Mouse (Mus musculus): ENCODE data around the gene Gm20662. TPM values are rescaled to one million over a fixed set of nuclear protein-coding genes. Genes with fewer than 3 reads are reported as not detected.

The Gm20662 gene
- polyA plus RNA-seq (2015; fragmentation: Nextera tagmentation; extraction: Ambion mirVana) = 0.25 and 0.27 TPM in 2 replicates

DNA sequence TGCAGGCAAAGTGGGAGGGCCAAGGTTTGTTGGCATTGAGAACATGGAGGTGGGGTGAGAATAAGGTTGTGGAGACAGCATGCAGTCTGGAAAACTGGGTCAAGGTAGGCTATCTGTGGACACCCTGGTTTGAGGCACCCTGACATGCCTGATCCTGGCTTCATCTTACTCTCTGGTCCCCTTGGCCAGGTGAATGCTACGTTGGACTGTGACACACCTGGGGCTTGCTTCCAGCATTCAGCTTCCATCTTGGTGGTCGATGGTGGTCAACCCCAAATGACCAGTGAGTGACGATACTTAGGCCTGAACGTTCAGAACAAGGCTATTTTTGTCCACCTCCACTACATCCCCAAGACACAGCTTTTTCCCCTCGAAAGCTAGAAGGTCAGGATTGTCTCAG is at the start of gene Gm20662:
Gene Gm20662 (plus strand): TSS at position 301 of the 400 bp plus-strand sequence.
- Histone ChIP-seq H3K4me1 (replicated peaks; ENCODE audit: insufficient read depth, low read length) (no peaks in the 10 kb centered on the region), H3K36me3 (ENCODE audit: insufficient read depth, low read length) (no peaks in the 10 kb centered on the region), H3K27ac (no peak within 1 kb of the TSS), H3K4me2 (ENCODE audit: low read length) (no peak within 1 kb of the TSS), H3K27me3 (ENCODE audit: insufficient read depth, low read length) (no peaks in the 10 kb centered on the region), H3K4me3 (replicated peaks; ENCODE audit: low read depth, low read length) (no peak within 1 kb of the TSS), H3K9me3 (replicated peaks; ENCODE audit: low read length) (no peaks in the 10 kb centered on the region), H3K9ac (ENCODE audit: low read depth, low read length) (no peak within 1 kb of the TSS)
- ATAC-seq (replicated peaks; ENCODE audit: low FRiP score, low read depth) (no peak), DNase-seq (ENCODE audit: low spot score) (no peak)
- 91% methylated on average over 5 of the region's 5 CpGs for WGBS
- TF ChIP-seq CTCF (IDR thresholded peaks at IDR 0.05; ENCODE audit: low read depth) = no peak

DNA sequence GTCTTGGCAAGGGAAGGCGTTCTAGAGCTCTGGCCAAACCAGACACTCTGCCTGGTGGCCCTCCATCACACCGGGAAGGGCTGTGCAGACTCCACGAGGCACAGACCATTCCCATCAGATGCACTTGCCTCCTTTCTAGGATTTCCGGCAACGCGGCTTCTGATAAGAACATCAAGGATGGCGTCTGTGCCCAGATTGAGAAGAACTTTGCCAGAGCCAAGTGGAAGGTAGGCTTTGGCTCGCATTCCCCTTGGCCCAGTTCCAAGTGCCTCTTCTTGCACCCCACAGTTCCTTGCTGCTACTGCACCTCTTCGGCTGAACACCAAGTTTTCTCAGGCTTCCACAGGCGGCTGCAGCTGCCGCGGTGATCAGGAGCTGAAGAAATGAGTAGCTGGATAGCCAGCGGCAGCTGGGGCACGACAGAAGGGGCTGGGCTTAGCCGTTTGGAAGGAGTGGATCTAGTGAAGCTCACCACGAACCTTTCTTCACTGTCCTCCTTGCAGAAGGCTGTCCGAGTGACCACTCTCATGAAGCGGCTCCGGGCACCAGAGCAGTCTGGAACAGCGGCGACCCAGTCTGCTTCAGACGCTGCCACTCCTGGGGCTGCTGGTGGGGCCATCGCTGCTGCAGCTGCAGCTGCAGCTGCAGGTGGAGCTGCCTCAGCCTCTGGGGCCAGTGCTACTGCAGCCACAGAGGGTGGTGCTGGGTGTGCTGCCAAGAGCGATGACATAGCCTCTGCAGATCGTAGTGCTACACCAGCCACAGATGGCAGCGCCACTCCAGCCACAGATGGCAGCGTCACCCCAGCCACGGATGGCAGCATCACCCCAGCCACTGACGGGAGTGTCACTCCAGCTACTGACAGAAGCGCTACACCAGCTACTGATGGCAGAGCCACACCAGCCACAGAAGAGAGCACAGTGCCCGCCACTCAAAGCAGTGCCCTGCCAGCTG is 48.6 kb upstream of the Gm20662 start:
- TF ChIP-seq CTCF (IDR thresholded peaks at IDR 0.05; ENCODE audit: low read depth) = no peak
- no peak overlapping the region for H3K4me2 ChIP-seq (ENCODE audit: low read length)
- no peaks in the 10 kb centered on the region for H3K9me3 ChIP-seq (replicated peaks; ENCODE audit: low read length)
- H3K27me3 ChIP-seq (ENCODE audit: insufficient read depth, low read length) = no peaks in the 10 kb centered on the region
- H3K4me1 ChIP-seq (replicated peaks; ENCODE audit: insufficient read depth, low read length) = no peaks in the 10 kb centered on the region
- no peak overlapping the region for H3K27ac ChIP-seq
- no peak overlapping the region for H3K4me3 ChIP-seq (replicated peaks; ENCODE audit: low read depth, low read length)
- H3K36me3 ChIP-seq (ENCODE audit: insufficient read depth, low read length) = no peaks in the 10 kb centered on the region
- ATAC-seq (replicated peaks; ENCODE audit: low FRiP score, low read depth) (no peak), DNase-seq (ENCODE audit: low spot score) (no peak)
- WGBS = 87% methylated on average over 31 of the region's 31 CpGs
- no peak overlapping the region for H3K9ac ChIP-seq (ENCODE audit: low read depth, low read length)

DNA sequence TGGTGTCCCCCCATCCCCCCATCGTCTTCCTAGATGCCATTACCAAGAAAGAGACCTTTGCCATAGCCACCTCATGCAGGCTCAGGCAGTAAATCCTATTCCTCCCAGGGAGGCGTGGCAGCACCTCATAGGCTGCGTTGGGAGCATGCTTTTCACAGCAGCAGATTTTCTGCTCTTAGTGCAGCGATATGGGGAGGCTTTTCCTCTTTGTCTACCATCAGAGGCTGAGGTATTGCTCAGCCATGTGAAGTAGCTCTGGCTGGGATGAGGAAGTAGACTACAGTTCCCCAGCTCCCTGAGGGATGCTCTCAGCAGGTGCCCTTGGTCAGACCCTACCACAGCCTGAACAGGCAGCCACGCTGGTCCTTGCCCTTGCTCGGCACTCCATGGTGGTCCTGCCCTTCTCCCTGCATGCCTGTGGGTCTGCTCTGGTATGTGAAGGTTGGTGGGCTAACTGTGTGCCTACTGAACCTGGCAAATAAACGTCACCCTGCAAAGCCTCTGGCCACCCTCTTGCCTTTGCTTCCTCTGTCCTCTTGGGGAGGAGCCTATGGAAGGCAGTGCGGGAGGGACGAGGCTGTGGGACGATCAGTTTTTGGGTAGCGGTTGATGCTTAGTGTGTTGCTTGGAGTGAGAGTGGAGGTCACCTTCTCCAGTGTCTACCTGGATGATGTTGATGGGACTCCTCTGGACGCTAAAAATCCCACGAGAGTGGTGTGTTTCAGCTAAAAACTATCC is 46.8 kb upstream of the Gm20662 start:
- no peak overlapping the region for H3K27ac ChIP-seq
- WGBS = 83% methylated on average over 13 of the region's 13 CpGs
- H3K4me3 ChIP-seq (replicated peaks; ENCODE audit: low read depth, low read length) = no peak overlapping the region
- H3K36me3 ChIP-seq (ENCODE audit: insufficient read depth, low read length) = no peaks in the 10 kb centered on the region
- DNase-seq (ENCODE audit: low spot score) (no peak), ATAC-seq (replicated peaks; ENCODE audit: low FRiP score, low read depth) (no peak)
- TF ChIP-seq CTCF (IDR thresholded peaks at IDR 0.05; ENCODE audit: low read depth) = no peak
- H3K4me2 ChIP-seq (ENCODE audit: low read length) = no peak overlapping the region
- no peaks in the 10 kb centered on the region for H3K4me1 ChIP-seq (replicated peaks; ENCODE audit: insufficient read depth, low read length)
- no peaks in the 10 kb centered on the region for H3K9me3 ChIP-seq (replicated peaks; ENCODE audit: low read length)
- H3K27me3 ChIP-seq (ENCODE audit: insufficient read depth, low read length) = no peaks in the 10 kb centered on the region
- no peak overlapping the region for H3K9ac ChIP-seq (ENCODE audit: low read depth, low read length)

DNA sequence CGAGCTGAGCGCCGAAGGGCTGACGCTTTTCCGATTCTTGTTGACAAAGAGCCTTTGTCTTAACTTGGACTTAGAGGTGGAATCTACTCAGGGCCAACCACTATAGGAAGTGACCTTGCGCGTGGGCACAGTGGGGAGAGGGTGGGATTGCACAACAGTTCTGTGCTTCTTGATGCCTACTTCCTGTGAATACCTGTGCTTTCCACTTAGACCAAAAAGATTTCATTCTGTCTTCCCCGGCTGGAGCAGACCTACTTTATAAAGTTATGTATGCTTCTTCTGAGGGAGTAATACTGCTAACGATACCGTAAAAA is 46.3 kb upstream of the Gm20662 start, which contains the start of gene Traip:
Gene Traip (plus strand): TSS at position 215 of the 314 bp plus-strand sequence.
- H3K9ac ChIP-seq (ENCODE audit: low read depth, low read length) = peak within 1 kb of the TSS; percentile 55
- DNase-seq (ENCODE audit: low spot score) = no peak
- H3K27ac ChIP-seq = 0 out of 2 replicates have a peak within 1 kb of the TSS, but pooled peaks have one; percentile 38
- no peak for TF ChIP-seq CTCF (IDR thresholded peaks at IDR 0.05; ENCODE audit: low read depth)
- no peaks in the 10 kb centered on the region for H3K27me3 ChIP-seq (ENCODE audit: insufficient read depth, low read length)
- no peaks in the 10 kb centered on the region for H3K4me1 ChIP-seq (replicated peaks; ENCODE audit: insufficient read depth, low read length)
- H3K4me3 ChIP-seq (replicated peaks; ENCODE audit: low read depth, low read length) = peak within 1 kb of the TSS; percentile 58
- 90% methylated on average over 10 of the region's 10 CpGs for WGBS
- ATAC-seq (replicated peaks; ENCODE audit: low FRiP score, low read depth) = no peak
- H3K9me3 ChIP-seq (replicated peaks; ENCODE audit: low read length) = no peaks in the 10 kb centered on the region
- H3K4me2 ChIP-seq (ENCODE audit: low read length) = peak within 1 kb of the TSS; percentile 71
- H3K36me3 ChIP-seq (ENCODE audit: insufficient read depth, low read length) = no peaks in the 10 kb centered on the region

DNA sequence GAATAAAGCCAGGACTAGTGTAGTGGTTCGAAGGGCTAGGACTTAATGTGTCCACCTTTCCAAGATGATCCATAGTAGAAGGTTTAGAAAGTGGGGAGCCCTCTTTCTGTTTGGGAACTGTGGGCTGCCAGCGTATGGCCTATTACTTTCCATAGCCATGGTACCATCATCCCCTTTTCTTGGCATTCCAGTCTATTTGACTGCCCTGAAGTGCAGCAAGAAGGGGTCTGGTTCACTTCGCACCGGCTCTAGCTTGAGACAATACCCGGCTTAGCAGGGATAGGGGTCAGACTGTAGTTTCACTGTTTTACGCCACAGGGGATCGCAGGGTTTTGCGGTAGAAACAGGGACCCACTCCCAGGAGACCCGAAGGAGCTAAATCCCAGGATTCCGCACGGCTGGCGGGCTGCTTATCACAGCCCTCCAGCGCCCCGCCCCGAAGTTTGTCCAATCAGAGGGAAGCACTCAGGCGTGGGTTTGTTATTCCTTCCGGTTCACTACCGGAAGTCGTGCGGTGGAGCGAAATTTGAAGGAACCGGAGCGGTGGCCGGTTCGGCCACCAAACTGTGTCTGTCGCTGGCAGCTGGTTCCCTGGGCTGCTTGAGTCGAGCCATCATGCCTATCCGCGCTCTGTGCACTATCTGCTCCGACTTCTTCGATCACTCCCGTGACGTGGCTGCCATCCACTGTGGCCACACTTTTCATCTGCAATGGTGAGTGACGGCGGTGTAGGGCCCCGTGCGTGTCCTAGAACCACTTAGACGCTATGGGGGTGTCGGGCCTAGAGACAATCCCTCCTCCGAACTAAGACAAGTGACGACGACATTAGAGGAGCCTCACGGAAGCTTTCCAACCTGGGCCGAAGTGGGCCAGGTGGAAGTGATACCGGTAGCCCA is 45.4 kb upstream of the Gm20662 start:
- 0 out of 2 replicates have a peak overlapping the region, but pooled peaks have one; percentile 38 for H3K27ac ChIP-seq
- H3K4me1 ChIP-seq (replicated peaks; ENCODE audit: insufficient read depth, low read length) = no peaks in the 10 kb centered on the region
- peak overlapping the region; percentile 58 for H3K4me3 ChIP-seq (replicated peaks; ENCODE audit: low read depth, low read length)
- ATAC-seq (replicated peaks; ENCODE audit: low FRiP score, low read depth) (peak; percentile 93), DNase-seq (ENCODE audit: low spot score) (peak; percentile 96)
- H3K9ac ChIP-seq (ENCODE audit: low read depth, low read length) = peak overlapping the region; percentile 55
- H3K27me3 ChIP-seq (ENCODE audit: insufficient read depth, low read length) = no peaks in the 10 kb centered on the region
- H3K9me3 ChIP-seq (replicated peaks; ENCODE audit: low read length) = no peaks in the 10 kb centered on the region
- H3K36me3 ChIP-seq (ENCODE audit: insufficient read depth, low read length) = no peaks in the 10 kb centered on the region
- 19% methylated on average over 45 of the region's 45 CpGs for WGBS
- peak overlapping the region; percentile 71 for H3K4me2 ChIP-seq (ENCODE audit: low read length)
- no peak for TF ChIP-seq CTCF (IDR thresholded peaks at IDR 0.05; ENCODE audit: low read depth)

Measured in kidney, postnatal 0 days (tissue).